Mouse (Mus musculus): ENCODE results near the gene Wfdc18. TPM values are rescaled to one million over a fixed set of nuclear protein-coding genes. Genes with fewer than 3 reads are reported as not detected.

Gene Wfdc18
- polyA plus RNA-seq, 1 experiment: not detected

- WGBS: 72% methylated on average over 5 of the region's 5 CpGs
- DNase-seq (ENCODE audit: low read depth, low spot score): no peak
Measured at GRCm38 (mm10) chr11:83741841-83742240, 33.0 kb downstream of the Wfdc18 start.

GRCm38 (mm10) chr11:83742731-83743355 lies 34.0 kb downstream of the Wfdc18 start:
- DNase-seq (ENCODE audit: low read depth, low spot score): no peak
- 55% methylated on average over 9 of the region's 9 CpGs for WGBS

GRCm38 (mm10) chr11:83743525-83743924 lies 34.7 kb downstream of the Wfdc18 start:
- 81% methylated on average over 3 of the region's 3 CpGs for WGBS
- DNase-seq (ENCODE audit: low read depth, low spot score): no peak

GRCm38 (mm10) chr11:83746152-83746551 lies 37.3 kb downstream of the Wfdc18 start:
- 63% methylated on average over 4 of the region's 4 CpGs for WGBS
- no peak for DNase-seq (ENCODE audit: low read depth, low spot score)

GRCm38 (mm10) chr11:83746681-83747080 lies 37.9 kb downstream of the Wfdc18 start, which contains the start of gene Wfdc21:
Wfdc21 (plus strand) TSS chr11:83746940.
- WGBS: 74% methylated on average over 5 of the region's 5 CpGs
- no peak for DNase-seq (ENCODE audit: low read depth, low spot score)

- DNase-seq (ENCODE audit: low read depth, low spot score): no peak
- WGBS: 52% methylated on average over 6 of the region's 6 CpGs
Measured at GRCm38 (mm10) chr11:83747376-83748265, 38.8 kb downstream of the Wfdc18 start.

GRCm38 (mm10) chr11:83753581-83754181 lies 44.9 kb downstream of the Wfdc18 start, which contains the start of gene Heatr6:
Heatr6 (plus strand) TSS chr11:83753696.
- DNase-seq (ENCODE audit: low read depth, low spot score): peak; percentile 72
- under 1% methylated on average over 47 of the region's 47 CpGs for WGBS

- DNase-seq (ENCODE audit: low read depth, low spot score): no peak
- 4% methylated on average over 8 of the region's 8 CpGs for WGBS
Measured at GRCm38 (mm10) chr11:83754227-83754626, 45.4 kb downstream of the Wfdc18 start.

Other genes with a start within 250 kb of the Wfdc18 start
- 2.1 and 5.6 TPM in 2 replicates for gene Mmp28, start 245.9 kb upstream of the Wfdc18 start, polyA plus RNA-seq (2012; rRNA removed)
- 10.5 and 13.9 TPM in 2 replicates for gene Taf15, start 235.9 kb upstream of the Wfdc18 start, polyA plus RNA-seq (2012; rRNA removed)
- 0.04 and 0.05 TPM in 2 replicates for gene Heatr9, start 186.8 kb upstream of the Wfdc18 start, polyA plus RNA-seq (2012; rRNA removed)
- 194 and 322 TPM in 2 replicates for gene Ccl5, start 178.5 kb upstream of the Wfdc18 start, polyA plus RNA-seq (2012; rRNA removed)
- 9.1 and 16.9 TPM in 2 replicates for gene Ccl9, start 130.4 kb upstream of the Wfdc18 start, polyA plus RNA-seq (2012; rRNA removed)
- gene Ccl6, start 115.9 kb upstream of the Wfdc18 start, polyA plus RNA-seq (2012; rRNA removed): 122 and 165 TPM in 2 replicates
- gene Rpl9-ps1, start 63.4 kb upstream of the Wfdc18 start, polyA plus RNA-seq (2012; rRNA removed): not detected in 2 replicates
- gene Ccl3, start 59.7 kb upstream of the Wfdc18 start, polyA plus RNA-seq (2012; rRNA removed): 2.1 and 2.5 TPM in 2 replicates
- gene Ccl4, start 46.4 kb upstream of the Wfdc18 start, polyA plus RNA-seq (2012; rRNA removed): 2.7 and 4.5 TPM in 2 replicates
- 3.3 and 5.8 TPM in 2 replicates for gene Wfdc17, start 5.0 kb upstream of the Wfdc18 start, polyA plus RNA-seq (2012; rRNA removed)
- gene Wfdc21, start 37.9 kb downstream of the Wfdc18 start, polyA plus RNA-seq (2012; rRNA removed): 0.86 and 2.0 TPM in 2 replicates
- gene Heatr6, start 44.7 kb downstream of the Wfdc18 start, polyA plus RNA-seq (2012; rRNA removed): 12.1 and 24.6 TPM in 2 replicates
- gene Hnf1b, start 141.0 kb downstream of the Wfdc18 start, polyA plus RNA-seq (2012; rRNA removed): 14.4 and 17.7 TPM in 2 replicates
- gene Ddx52, start 233.0 kb downstream of the Wfdc18 start, polyA plus RNA-seq (2012; rRNA removed): 4.2 and 5.5 TPM in 2 replicates

Data from large intestine, adult 2 months (tissue).